ENCODE assay signal across 7 mouse cellular contexts in genomic region chr17:25507799-25508198, GRCm38 (mm10). TPM values are rescaled to one million over a fixed set of nuclear protein-coding genes. Genes with fewer than 3 reads are reported as not detected.
DNase-seq lines count a peak whose midpoint lies in the region; ATAC-seq and TF ChIP-seq lines count a peak whose summit lies in the region.

No protein-coding gene starts in this region.

- H3K4me2 ChIP-seq in embryonic facial prominence, embryonic 14.5 days (ENCODE audit: low read depth, low read length) = no peak overlapping the region
- no peak overlapping the region for H3K4me2 ChIP-seq in hindbrain, embryonic 12.5 days (replicated peaks)

- peaks cover 6% of the 10 kb centered on the region; the same call in 1 of the 2 replicates for H3K27me3 ChIP-seq in G1E (ENCODE audit: insufficient read depth, low read length)
- H3K27me3 ChIP-seq in embryonic facial prominence, embryonic 14.5 days (replicated peaks; ENCODE audit: control insufficient read depth, insufficient read depth, low read length) = no peaks in the 10 kb centered on the region
- no peaks in the 10 kb centered on the region for H3K27me3 ChIP-seq in hindbrain, embryonic 12.5 days

- no peaks in the 10 kb centered on the region for H3K9me3 ChIP-seq in G1E (replicated peaks)
- H3K9me3 ChIP-seq in embryonic facial prominence, embryonic 14.5 days (ENCODE audit: control insufficient read depth, low read length) = no peaks in the 10 kb centered on the region
- H3K9me3 ChIP-seq in hindbrain, embryonic 12.5 days (replicated peaks) = no peaks in the 10 kb centered on the region

- no peak overlapping the region for H3K27ac ChIP-seq in embryonic facial prominence, embryonic 14.5 days (replicated peaks; ENCODE audit: low read depth, low read length)
- H3K27ac ChIP-seq in hindbrain, embryonic 12.5 days = no peak overlapping the region

- peak; percentile 46 for TF ChIP-seq CTCF in G1E (IDR thresholded peaks at IDR 0.05; ENCODE audit: low read depth, low read length)

- no peaks in the 10 kb centered on the region; the same call in 1 of the 2 replicates for H3K4me1 ChIP-seq in G1E (ENCODE audit: insufficient read depth, low read depth, low read length)
- H3K4me1 ChIP-seq in embryonic facial prominence, embryonic 14.5 days (ENCODE audit: control insufficient read depth, insufficient read depth, low read length) = no peaks in the 10 kb centered on the region
- H3K4me1 ChIP-seq in hindbrain, embryonic 12.5 days = no peaks in the 10 kb centered on the region

- DNase-seq in G1E (ENCODE audit: low spot score) = peak; percentile 61
- DNase-seq in adrenal gland, postnatal 14 days = peak; percentile 86
- DNase-seq in embryonic facial prominence, embryonic 14.5 days (ENCODE audit: low spot score) = peak; percentile 56
- peak; percentile 66 to 69 for DNase-seq in layer of hippocampus, postnatal 14 days (ENCODE audit: low spot score in 2 of 2)
- peak; percentile 71 for DNase-seq in right cerebral cortex, postnatal 4 days

- no peak overlapping the region for H3K9ac ChIP-seq in embryonic facial prominence, embryonic 14.5 days (ENCODE audit: low read depth, low read length)
- no peak overlapping the region for H3K9ac ChIP-seq in hindbrain, embryonic 12.5 days

- WGBS in embryonic facial prominence, embryonic 14.5 days = 27% methylated on average over 3 of the region's 3 CpGs
- 10% methylated on average over 3 of the region's 3 CpGs for WGBS in hindbrain, embryonic 12.5 days

- H3K4me3 ChIP-seq in G1E (ENCODE audit: low read depth, low read length) = no peak overlapping the region
- H3K4me3 ChIP-seq in embryonic facial prominence, embryonic 14.5 days (ENCODE audit: low read depth, low read length) = no peak overlapping the region
- no peak overlapping the region for H3K4me3 ChIP-seq in hindbrain, embryonic 12.5 days

- H3K36me3 ChIP-seq in G1E (replicated peaks) = no peaks in the 10 kb centered on the region
- no peaks in the 10 kb centered on the region for H3K36me3 ChIP-seq in embryonic facial prominence, embryonic 14.5 days (ENCODE audit: control insufficient read depth, insufficient read depth, low read length)
- H3K36me3 ChIP-seq in hindbrain, embryonic 12.5 days = no peaks in the 10 kb centered on the region

- no peak for ATAC-seq in G1E (ENCODE audit: extremely low read depth, insufficient number of reproducible peaks, low FRiP score, poor library complexity, severe bottlenecking)
- ATAC-seq in embryonic facial prominence, embryonic 14.5 days (ENCODE audit: low read depth) = peak; percentile 45
- peak; percentile 32; the same call in 1 of the 2 replicates for ATAC-seq in hindbrain, embryonic 12.5 days (ENCODE audit: low FRiP score)
- peak; percentile 55 for ATAC-seq in megakaryocyte progenitor cell, adult 5-6 weeks (replicated peaks; ENCODE audit: poor library complexity)

RNA-seq across cellular contexts. Expression of gene Sstr5, which starts 10.7 kb away (rescaled TPM):
- not detected in 2 replicates for total RNA-seq in G1E (2014; fragmentation: Nextera tagmentation)
- 0.16 TPM in 1 of 2 replicates, not detected in the other for total RNA-seq in G1E (2017)
- not detected in 2 replicates for polyA plus RNA-seq in G1E (2012)
- 0.15 TPM in 1 of 2 replicates, not detected in the other for total RNA-seq in adrenal gland, postnatal 14 days (2021)
- polyA plus RNA-seq in embryonic facial prominence, embryonic 14.5 days (2014; fragmentation: Nextera tagmentation; extraction: Ambion mirVana) = not detected in 2 replicates
- polyA plus RNA-seq in hindbrain, embryonic 12.5 days (2016; fragmentation: Nextera tagmentation; extraction: Ambion mirVana) = 0.14 TPM in 1 of 2 replicates, not detected in the other
- total RNA-seq in layer of hippocampus, postnatal 14 days (2021) = under 1 TPM; 0.14 to 0.16 TPM
- not detected in 2 replicates for total RNA-seq in megakaryocyte progenitor cell, adult 5-6 weeks (2015)
- total RNA-seq in megakaryocyte progenitor cell, adult 5-6 weeks (2017) = not detected in 2 replicates

RNA-seq across cellular contexts. Expression of gene Tekt4, which starts 53.4 kb away (rescaled TPM):
- total RNA-seq in G1E (2014; fragmentation: Nextera tagmentation) (not detected in 2 replicates), G1E (2017) (not detected in 2 replicates)
- not detected in 2 replicates for polyA plus RNA-seq in G1E (2012)
- total RNA-seq in adrenal gland, postnatal 14 days (2021) = not detected in 2 replicates
- 0.22 and 3.0 TPM in 2 replicates for polyA plus RNA-seq in embryonic facial prominence, embryonic 14.5 days (2014; fragmentation: Nextera tagmentation; extraction: Ambion mirVana)
- 1.0 and 1.7 TPM in 2 replicates for polyA plus RNA-seq in hindbrain, embryonic 12.5 days (2016; fragmentation: Nextera tagmentation; extraction: Ambion mirVana)
- 1 to 10 TPM; 3.3 to 4.6 TPM for total RNA-seq in layer of hippocampus, postnatal 14 days (2021)
- total RNA-seq in megakaryocyte progenitor cell, adult 5-6 weeks (2015) = not detected in 2 replicates
- not detected in 2 replicates for total RNA-seq in megakaryocyte progenitor cell, adult 5-6 weeks (2017)
